Mouse (Mus musculus) adrenal gland (tissue): ENCODE data around the gene Slc25a45.

Experiments used
- intact Hi-C: fragments of 180-260 bp; cut with DNase I; formaldehyde crosslinking; loops from one replicate; pipeline ENCODE4 v1.15.1; 2025
- long read RNA-seq, 2 experiments: library from polyadenylated mRNA; unstranded; transcript quantifications; one replicate each; pipeline ENCODE4 v2.0.0; 2020; ENCODE audit warnings: borderline replicate concordance in 1 of 2; ENCODE audit not compliant: insufficient replicate concordance in 1 of 2

The Slc25a45 gene
- long read RNA-seq, experiment 1, partial matches to known transcripts, result 0 of 4 reads
- long read RNA-seq, experiment 1, other reads (novel, unspliced or antisense), result 1 of 4 reads
- long read RNA-seq, experiment 2, transcript Slc25a45-201 (6 exons, 2,480 nt), result major isoform, 8 of 9 reads
- long read RNA-seq, experiment 2, partial matches to known transcripts, result 0 of 9 reads
- long read RNA-seq, experiment 2, other reads (novel, unspliced or antisense), result 1 of 9 reads

DNA sequence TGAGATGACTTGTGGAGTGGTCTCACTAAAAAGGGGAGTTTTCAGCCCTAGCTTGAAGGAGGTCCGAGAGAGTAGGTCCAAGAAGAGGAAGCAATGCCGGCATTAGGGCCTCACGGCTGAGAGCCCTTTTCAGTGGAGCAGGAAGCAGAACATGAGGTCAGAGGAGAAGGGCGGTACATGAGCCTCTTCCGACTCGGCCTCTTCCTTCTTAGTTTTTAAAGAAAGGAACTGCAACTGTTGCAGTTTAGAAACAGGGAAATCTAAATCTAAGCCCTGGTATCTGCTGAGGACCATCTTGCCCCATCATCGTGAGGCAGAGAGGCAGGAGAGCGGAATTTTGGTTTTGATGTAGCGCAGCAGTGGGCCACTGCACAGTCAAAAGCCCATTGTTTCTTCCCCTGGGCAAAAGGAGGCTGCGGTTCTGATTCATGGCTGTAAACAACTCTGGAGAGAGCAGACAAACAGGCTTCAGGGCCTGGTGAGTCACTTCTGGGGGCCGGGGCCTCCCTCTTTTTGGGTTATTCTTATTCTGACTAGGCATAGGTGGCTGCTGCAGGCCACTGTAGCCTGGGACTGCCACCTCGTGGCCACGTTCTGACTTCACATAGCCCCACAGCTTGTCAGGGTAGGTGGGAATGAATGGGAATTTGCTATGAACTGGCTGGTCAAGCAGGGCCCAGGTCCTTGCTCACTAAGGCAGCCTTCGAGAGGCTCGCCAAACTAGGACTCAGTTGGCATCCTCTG lies at the start of gene Slc25a45:
TSS of gene Slc25a45 (plus strand) at position 191 of the 744 bp plus-strand sequence.
- intact Hi-C loops, result loop anchor here (2.0 kb wide), 2 partner anchors 27 to 83 kb away; no protein-coding TSS in a partner anchor

DNA sequence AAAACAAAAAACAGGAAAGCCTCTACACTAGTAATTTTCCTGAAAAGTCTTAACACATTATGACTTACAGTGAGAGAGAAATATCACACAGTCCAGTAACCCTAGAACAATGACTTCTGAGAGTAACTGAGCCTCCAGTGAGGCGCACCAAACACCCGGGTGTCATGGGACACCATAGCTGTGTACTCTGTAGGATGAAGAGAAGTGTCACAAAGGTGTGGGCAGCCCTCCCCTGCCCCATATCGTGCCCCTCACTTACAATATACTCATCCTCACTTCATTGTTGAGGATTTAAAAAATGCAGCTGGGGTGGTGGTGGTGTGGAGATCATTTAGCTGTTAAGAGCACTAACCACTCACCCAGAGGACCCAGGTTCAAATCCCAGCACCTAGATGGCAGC lies 49.5 kb upstream of the Slc25a45 start:
- intact Hi-C loops, result no loop called here

DNA sequence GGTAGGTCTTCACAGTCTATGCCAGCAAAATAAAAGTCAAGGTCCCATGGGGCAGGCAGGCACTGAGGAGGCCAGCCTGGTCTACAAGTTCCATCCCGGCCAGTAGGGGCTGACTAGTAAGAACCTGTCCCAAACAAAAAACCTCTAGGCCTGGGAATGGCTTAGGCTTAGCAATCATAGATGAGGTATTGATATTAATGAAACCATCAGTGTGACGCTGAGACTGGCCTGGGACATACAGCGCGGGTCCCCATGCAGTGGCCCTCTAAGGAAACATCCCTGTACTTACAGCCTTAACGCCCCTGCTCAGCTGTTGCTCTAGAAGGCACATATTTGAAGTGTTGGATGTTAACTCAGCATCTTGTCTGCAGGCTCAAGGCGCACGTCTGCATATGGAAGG lies 48.7 kb upstream of the Slc25a45 start:
- intact Hi-C loops, result no loop called here

DNA sequence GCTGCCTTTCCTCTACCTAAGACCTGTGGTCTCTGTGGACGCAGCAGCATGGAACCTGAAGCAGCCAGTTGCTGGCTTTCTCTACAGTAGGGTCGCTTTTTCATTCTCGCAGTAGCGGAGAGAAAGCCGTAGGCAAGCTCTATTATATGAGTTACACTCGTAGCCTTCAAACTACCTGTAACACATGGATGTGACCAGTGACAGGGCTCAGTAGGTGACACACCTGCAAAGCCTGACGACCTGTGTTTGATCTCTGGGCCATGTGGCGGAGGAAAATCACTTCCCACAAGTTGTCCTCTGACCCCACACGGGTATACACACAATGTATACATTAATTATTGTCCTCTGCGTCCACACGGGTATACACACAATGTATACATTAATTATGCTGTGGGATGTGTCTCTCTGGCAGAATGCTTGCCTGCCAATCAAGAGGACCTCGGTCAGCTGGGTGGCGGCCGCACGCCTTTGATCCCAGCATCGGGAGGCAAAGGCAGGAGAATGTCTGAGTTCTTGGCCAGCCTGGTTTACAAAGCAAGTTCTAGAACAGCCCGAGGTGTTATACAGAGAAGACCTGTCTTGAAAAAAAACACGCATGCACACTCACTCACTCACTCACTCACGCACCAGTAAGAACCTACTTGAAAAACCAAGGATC lies 47.5 kb upstream of the Slc25a45 start:
- intact Hi-C loops, result no loop called here

DNA sequence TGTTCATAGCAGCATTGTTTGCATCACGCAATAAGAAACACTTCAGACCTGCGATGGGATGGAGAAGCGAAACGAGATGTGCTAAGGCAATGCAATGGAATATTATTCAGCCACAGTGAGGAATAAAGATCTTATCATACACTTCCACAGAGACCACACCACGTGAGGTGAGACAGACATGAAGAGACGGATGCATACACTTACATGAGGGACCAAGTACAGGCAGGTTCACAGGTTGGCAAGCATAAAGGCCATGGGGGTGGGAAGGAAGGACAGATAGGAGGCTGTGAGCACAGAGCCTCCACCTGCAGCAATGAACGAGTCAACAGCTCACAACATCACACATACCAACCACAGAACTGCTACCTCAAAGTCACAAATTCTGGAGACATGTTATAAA lies 46.8 kb upstream of the Slc25a45 start:
- intact Hi-C loops, result no loop called here

DNA sequence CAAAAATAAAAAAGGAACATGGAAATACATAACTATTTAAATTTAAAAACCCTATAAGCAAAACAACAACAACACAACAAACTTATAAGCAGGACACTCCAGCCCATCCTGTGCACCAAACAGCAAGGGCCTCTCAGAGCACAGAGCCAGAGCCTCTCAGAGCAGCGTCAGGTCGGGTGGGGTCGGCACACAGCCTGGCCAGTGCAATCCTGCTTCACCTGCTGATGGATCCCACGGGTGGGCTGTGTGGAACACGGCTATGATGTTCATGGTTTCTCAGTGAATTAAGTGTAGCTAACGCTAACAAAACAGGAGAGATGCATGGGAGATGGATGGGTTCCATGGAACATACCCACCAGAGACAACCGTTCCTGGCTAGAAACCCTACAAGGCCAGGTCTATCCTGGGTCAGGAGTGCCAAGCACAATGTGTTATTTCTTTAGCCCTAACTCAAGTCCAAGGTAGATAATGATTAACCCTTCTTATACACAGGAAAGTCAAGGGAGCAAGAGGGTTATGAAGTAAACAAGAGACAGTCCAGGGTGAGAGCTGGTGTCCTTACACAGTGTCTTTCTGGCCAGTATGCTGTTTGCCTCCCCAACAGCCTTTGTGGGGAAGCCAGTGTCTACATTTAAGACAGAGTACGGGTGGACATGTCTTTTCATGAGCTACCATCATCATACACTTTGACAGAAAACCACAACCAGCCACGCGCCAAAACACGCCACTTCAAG lies 46.2 kb upstream of the Slc25a45 start:
- intact Hi-C loops, result no loop called here

DNA sequence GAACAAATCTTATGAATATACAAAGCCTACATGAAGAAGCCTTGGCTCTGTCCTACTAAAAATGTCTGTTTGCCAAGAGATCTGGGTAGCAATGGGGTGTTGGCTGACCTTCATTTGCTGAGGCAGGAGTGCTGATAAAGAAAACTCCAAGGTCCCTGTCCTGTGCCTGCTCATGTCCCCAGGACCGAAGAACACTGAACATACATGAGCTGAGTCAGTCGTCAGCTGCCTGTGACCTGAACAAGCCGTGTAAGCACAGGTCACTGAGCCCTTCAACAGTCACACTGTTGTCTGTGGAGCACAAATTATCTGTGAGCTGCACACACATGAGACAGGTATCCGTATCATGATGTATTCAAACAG lies 45.7 kb upstream of the Slc25a45 start:
- intact Hi-C loops, result no loop called here

DNA sequence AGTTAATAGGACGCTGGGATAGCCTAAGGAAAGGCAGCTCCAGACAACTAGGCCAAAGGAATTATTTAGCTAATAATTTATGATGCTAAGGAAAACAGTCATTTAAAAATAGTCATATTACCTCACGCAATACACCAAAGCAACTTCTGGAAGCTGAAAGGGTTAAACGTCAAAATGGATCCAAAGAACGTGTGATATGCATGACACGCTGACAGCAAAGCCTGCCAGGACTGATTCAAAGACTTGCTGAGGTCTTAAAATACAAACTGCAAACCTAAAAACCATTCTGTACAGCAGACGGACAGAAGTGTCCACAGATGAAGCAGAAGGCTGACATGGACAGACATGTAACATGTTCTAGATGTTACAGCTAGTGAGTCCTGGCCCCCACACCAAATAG lies 45.3 kb upstream of the Slc25a45 start:
- intact Hi-C loops, result no loop called here

DNA sequence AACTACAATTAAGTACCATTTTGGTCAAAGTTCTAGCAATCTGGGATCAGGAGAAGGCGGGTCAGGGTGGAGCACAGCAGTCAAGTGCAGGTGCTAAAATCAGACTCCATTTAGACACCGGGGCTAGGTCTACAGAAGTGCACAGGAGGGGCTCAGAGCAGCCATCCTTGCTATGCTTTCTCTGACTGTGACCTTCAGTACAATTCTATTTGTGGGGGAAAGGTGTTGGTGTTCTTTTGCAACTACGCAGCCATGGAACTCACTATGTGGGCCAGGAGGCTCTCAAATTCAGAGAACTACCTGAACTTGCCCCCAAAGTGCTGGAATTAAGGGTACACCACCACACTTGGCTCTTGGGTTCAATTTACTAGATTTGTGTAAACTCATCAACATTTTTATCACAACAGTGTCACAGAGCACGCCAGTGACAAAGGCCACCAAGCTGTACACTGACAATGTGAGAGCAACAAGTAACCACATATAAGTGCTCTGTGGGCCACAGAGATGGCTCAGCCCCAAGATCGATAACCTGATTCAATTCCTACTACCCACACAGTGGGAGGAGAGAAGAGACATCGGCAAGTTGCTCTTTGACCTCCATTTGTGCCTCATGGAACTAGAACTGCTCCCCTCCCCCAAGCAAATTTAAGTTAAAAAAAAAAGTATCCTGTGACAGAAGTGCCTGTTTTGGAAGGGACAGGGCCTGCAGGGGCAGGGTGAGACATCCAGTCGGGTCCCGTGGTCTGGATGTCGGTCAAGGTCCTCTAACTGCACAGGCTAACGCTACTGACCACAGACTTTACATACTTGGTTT lies 44.1 kb upstream of the Slc25a45 start:
- intact Hi-C loops, result no loop called here

DNA sequence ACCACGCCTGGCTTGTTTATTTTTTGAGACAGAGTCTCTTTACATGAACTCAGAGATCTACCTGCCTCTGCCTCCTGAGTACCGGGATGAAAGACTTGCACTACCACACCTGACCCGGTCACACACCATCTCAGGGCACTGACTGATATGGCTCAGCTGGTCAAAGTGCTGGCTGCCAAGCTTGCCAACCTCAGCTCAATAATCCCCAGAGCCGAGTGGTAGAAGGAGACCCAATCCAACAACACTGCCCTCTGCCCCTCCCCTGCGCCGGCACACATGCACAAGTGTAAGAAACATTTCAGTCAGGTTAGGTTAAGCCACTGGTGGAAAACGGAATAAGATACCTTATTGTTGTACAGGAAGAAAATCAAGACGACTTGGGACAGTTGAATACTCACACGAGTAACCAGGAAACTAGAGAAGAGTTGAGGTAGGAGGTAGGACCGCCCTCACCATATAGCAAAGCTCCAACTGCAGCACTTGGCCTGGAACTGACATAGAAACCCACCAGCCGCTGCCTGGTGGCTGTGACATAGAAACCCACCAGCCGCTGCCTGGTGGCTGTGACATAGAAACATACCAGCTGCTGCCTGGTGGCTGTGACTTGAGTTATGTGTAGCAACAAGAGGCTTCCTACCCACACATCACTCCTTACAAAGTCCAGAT lies 43.2 kb upstream of the Slc25a45 start:
- intact Hi-C loops, result no loop called here

DNA sequence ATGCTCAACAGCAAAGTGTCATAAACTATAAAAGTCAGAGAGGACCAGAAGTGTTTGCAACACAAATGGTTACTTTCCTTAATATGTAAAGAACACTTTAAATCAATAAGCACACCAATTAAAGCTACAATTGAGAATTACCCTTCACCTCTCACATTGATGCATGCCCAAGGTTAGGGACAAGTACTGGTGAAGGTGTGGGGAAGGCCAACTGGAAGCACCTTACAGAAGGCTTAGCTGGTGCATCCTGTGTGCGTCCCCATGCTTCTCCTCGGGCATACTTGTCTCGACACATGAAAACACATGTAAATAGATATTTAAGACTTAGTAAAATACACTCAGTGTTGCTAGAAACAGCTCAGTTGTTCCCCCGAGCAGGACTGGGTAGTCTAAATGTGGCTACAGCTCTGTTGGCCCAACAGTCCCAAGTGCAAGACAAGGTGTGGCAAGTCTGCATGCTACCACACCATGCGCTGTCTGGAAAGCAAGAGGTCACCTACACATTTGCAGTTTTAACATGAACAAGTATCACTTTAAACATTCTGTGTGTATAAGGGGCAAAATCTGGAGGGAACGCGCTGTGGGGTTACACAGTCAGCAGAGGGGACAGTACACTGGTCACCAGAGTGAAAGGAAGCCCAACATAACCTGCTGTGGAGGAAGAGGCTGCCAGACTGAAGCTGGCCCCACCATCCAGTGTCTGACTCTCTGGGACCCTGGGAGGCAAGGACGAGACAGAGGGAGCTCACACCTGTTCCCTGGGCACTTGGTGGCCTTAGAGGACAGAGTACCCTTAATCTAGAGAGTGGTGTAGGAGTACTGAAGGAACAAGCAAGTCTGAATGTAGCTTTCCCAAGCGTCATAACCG lies 42.3 kb upstream of the Slc25a45 start:
- intact Hi-C loops, result no loop called here

DNA sequence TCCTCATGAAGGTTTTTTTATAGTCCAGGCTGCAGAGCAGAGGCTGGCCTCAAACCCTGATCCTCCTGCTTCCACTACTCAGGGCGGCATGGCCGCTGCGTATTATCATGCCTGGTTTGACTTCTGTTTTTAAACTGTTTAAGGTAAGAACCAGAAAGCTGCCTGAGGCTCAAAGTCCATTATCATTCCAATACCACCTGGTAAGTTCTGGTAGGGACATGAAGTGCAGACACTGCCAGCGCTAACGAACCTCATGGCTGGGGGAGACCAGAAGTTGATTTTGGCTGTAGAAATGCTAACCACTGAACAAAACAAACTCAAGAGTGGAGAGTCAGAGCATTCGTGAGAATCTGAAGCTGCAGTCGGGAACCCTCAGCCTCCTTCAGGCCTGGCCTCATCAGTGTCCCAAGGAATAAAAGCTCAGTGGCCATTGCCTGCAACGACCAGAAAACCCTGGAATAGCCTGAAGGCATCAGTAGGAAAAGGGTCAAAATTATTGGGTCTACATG lies 41.6 kb upstream of the Slc25a45 start:
- intact Hi-C loops, result no loop called here

DNA sequence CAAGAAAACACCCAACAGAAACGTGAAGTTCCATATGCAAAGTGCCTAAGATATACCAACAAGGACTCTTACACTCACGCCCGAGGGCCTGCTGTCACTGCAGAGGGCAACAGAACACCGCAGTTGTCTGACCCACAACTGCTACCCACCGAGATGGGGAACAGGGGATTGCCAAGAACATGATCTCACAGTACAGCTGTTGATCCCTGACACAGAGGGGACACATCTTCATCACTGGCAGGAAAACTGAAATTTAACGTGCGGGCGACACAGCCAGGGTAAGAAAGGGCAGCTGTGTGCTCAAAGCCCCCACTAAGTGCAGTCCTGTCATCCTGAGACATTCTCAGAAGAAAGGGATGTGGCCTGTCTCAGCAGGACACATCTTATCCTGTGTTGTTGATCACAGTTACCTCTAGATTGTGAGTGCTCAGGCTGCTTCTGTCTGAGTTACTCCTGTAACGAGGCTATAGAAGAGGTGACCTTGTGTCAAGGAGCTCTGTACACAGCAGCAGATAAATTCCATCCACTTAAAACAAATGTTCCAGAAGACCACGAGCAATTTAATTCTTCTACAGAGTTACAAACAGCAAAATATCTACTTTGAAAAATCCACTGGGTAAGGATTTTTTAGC lies 40.6 kb upstream of the Slc25a45 start:
- intact Hi-C loops, result no loop called here

DNA sequence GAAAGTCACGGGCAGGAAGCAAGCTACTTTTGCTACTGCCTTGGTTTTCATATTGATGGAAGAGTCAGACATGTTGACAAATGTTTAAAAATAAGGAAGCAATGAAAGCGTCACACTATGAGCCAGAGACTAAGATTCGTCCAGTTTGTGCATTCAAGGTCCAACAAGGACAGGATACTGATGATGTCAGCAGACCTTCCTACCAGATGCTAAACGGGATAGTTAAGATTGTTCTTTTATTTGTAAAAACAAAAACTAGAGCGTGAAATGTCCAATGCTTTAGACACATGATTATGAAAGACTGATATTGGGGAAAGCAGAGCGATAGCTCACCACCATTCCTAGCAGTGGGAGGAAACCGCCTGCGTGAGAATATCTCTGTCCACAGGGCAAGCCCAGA lies 40.0 kb upstream of the Slc25a45 start:
- intact Hi-C loops, result no loop called here

DNA sequence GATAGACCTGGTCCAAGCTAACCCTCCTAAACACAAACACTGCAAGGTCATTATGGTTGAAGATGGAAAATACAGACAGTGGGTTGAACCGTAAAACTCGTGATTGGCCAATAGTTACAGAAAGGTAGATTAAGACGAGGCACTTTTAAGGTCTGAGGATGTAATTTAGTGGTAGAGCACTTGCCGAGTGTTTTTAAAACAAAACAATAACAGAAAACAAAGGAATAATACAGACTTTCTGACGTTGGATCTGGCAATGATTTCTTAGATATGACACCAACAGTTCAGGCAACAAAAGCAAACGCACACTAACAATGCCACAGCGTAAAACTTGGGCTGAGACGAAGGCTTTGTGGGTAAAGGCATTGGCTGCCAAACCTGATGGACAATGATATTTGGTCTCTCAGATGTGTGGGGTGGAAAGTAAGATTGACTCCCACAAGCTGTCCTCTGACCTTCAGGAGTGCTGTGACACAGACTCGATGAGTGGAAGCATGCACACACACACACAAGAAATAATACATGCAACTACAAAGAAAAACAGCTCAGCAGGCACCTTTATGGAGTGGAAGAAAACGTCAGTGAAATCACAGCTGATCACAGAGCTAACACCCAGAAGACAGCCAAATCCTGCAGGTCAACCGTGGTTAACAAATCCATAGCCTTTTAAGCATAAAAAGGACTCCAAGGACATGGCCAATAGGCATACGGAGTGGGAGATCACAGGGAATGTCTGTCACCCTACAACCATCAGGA lies 39.3 kb upstream of the Slc25a45 start:
- intact Hi-C loops, result no loop called here

DNA sequence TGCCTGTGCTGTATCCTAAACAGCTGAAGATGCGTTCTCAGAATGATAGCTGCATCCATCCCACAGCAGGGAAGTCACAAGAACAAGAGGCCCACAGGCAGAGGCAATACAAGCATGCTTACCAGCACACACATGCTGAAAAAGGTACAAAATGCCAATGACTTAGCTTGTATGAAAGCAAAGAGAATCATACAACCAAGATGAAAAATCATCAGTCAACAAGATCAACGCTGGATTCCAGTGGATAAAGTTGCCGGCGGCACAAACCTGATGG lies 38.8 kb upstream of the Slc25a45 start:
- intact Hi-C loops, result no loop called here

DNA sequence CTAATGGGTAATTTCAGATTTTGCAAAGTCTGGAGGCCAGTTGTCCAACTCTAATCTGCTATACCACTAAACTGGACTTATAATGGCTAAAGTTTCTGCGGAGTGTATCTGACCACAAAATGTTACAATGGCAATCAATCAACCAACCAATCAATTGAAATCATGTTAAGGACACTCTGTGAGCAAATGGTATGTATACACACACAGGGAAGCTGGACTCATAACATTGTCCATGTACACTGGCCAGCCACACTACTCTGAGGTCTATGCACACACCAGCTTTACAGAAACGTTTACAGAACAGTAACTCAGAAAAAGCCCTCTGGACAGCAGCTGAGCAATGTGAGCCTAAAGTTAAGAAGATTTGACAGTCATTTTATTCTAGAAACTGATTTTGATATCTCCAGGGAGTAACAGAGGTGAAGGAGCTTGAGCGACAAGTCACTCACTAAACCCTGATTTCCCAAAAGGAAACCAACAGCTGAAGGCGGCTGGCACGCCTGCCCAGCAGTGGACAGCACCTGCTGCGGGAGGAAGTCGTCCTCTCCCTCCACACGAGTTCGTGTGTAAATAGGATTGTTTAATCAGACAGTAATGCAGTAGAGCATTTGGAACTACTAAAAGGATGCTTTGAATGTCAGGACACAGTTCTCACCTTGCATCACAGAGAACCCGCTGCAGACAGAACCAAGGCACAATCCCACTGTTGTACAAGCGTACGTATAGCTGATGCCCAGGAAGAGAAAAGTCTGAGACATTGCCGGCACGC lies 38.1 kb upstream of the Slc25a45 start:
- intact Hi-C loops, result no loop called here
